Mouse (Mus musculus) v-Abl transformed pro-B cells (cell line): ENCODE measurements around the gene Brinp2.

ENCODE experiments used
- in situ Hi-C, 2 experiments: fragments of 400-800 bp; cut with MboI; formaldehyde crosslinking; loops; one replicate each; pipeline ENCODE4 v1.15.1; 2025; ENCODE audit not compliant: unreplicated experiment in 2 of 2

Brinp2 gene

DNA sequence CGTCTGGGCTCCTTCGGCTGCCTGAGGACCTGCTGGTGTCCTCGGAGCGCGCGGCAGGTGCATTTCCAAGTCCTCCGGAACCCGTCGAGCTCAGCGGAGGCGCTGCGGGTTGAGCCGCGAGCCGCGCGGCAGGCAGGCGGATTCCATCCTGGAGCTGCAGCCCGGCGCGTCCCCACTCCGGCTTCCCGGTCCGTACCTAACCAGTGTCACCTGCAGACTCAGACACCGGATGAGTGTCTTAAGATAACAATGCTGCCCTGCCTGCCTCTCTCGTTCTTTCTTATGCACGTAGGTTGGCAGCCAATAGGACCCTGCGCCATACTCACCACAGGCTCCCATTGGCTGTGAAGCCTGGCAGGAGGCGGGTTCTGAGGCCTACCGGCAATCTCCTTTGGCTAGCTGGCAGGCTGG, at the start of gene Brinp2:
TSS of gene Brinp2 (minus strand) at position 276 of the 411 bp plus-strand sequence.
- in situ Hi-C loops = no loop called here

DNA sequence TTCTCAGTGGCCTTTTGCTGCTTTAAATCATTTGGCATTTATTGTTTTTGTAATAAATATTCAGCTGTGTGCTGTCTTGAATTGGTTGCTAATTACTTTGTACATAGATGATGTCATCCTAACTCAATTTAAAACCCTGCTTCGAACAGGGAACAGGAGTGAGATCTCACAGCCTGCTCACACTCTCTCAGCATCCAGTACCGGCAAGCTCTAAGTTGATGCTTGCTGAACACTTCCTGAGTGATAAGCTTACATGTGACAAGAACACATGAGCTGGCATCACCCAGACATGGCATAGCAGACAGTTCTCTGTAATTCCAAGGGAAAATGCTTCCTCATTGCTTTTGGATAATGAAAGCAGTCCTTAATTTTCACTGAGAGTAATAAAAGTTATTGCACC, 44.8 kb upstream of the Brinp2 start:
- in situ Hi-C loops = no loop called here

DNA sequence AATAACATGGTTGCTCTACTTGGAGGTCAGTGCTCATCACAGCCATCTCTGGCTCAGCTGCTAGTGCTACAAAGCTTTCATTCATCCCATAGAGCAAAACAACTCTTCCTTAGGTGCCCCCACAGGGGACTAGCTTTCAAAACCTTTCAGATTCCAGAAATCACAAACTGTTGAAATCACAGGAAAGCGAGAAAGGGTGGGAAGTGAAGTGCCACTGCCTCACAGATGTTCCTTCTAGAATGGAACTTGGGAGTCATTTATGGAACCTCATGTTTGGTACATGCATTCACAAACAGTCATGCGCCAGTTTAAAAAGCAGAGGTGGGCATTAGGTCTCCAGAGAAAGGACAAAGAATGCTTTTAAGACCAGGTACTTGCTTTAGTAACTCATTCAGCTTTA, 40.9 kb upstream of the Brinp2 start:
- in situ Hi-C loops = no loop called here

DNA sequence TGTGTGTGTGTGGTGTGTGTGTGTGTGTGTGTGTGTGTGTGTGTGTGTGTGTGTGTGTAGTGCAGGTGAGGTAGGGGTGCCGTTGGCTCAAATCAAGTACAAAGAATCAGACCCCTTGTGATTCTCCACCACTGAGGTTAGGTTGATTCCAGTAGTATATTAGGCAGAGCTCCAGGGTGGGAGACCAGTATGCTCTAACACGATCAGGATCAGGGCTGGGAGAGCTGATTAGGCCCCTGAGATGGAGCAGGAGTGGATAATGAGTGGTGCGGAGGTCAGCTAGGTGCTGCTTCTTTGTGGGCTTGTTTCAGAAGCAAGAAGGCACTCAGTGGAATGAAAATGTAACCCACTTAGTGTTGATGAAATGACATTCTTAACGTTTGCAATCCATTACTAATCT, 34.6 kb upstream of the Brinp2 start:
- in situ Hi-C loops = no loop called here

DNA sequence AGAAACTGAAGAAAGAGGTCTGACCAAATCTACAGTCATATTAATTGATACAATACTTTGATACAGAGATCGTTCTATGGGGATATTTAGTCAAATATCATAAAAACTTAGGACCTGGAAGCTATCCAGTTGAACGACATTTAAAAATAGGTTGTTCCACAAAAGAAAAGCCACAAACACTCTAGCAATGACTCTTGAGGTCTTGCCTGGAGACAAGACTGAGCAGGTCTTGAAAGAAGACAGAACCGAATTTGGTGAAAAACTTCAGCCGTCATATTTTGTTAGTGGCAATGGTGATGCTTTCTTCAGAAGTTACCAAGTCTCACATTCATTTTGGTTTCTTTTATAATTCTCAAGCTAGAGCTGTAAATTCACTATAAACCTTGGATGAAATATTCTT, 32.9 kb upstream of the Brinp2 start:
- in situ Hi-C loops = no loop called here

DNA sequence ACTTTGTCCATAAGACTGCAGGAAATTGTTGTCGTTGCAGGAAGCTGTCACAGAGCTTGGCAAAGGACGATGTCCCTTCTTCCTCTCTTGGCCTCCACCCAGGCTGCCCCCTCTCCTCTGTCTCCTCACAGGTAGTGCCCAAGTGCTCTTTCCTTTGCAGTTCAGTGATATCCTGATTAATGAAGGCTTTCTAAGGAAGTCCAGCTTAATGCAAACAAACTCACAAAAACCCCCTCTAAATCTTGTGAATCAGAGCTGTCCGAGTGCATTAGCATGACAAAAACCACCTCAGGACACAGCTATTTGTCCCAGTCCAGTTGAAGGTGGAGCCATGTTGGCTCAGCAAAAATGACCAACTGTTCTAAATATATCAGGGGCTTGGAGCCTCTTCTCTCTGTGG, 30.7 kb upstream of the Brinp2 start:
- in situ Hi-C loops = no loop called here

DNA sequence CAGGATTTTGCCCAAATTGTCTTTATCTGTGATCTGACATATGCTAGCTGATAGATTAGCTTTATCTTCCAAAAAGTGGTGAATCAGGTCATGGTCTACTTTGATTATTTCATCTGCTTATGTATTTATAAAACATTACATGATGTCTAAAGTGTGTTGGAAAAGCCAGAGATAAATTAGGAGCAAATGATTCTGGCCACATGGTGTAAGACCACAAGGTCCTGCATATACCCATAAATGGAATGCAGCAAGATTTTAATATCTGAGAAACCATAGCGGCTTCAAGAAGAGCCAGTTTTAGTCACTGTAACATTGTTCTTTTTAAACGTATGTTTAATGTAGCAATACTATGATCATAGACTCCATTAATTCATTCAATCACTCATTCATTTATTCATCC, 29.2 kb upstream of the Brinp2 start:
- in situ Hi-C loops = no loop called here

DNA sequence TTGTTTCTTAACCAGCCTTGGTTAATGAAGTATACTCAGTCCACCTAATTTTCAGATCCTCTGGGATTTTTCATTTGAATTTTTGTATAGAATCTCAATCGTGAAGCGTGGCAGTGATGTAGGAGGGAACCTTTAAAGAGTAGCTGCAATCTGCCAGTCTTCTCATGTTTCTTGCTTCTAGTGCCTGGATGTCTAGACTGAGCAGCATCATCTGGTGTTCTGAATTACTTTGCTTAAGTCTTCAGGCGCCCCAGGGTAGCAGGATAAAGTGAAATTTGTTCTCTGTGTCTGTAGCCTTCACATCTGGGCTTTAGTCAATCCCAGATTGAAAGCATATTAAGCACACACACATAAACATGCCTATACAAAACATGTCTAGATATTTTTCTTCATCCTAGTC, 27.1 kb upstream of the Brinp2 start:
- in situ Hi-C loops = no loop called here

DNA sequence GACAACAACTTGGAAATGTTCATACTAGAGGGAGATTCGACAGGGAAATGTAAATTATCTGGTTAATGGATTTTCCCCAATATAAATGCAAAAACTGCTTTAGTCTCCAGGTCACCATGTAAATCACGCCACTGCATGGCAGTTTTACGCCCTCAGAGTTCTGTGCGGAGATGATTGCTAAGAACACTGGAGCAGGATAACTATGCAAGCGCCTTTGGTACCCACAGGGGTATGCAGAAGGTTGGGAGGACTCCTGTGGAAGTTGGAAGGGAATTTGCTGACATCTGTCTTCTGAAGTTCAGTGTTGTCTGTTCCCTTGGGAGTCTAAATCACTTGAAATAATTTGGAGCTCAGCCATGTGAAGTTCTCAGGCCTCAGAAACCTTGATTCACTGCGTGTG, 26.2 kb upstream of the Brinp2 start:
- in situ Hi-C loops = no loop called here

DNA sequence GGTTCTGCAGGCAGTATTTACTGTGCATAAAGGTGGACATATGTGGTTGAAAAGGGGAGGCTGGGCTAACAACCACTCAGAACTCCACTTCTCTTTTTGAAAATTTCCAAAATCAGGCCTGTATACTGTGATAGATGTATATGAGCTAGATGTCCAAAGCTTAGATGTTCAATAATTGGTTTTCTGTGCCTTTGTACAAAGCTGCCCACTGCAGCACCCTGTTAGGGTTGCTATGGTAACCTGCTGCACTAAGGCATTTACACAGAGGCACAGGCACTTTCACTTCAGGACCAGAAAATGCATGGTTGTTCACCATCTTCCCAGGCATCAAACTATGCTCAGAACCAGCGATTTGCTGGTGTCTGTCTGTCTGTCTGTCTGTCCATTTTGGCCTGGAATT, 8.3 kb upstream of the Brinp2 start:
- in situ Hi-C loops = no loop called here

DNA sequence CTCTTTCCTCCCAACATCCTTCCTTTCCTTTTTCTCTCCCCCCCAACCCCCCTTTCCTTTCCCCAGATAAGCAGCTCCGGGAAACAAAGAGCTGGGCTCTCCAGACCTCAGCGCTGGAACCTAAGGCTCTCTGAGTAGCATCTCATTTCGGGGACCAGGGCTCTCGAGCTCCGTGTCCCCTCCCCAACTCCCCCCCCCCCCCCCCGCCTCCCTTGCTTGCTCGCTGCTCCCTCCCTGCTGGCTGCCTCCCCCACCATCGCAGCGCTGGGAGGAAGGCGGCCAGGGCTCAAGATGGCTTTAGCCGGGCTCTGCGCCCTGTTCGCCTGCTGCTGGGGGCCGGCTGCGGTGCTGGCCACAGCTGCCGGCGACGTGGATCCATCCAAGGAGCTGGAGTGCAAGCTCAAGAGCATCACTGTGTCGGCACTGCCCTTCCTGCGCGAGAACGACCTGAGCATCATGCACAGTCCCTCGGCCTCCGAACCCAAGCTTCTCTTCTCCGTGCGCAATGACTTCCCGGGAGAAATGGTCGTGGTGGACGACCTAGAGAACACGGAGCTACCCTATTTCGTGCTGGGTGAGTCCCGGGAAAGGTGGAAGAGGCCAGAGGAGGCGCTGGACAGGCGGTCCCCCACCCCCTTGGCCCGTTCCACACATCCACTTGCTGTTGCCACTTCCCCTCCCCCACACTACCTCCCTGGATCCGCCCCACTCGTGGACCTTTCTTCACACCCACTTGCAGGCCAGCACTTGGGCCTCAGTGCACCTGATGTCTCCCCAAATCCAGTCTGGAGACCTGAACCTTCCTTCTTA, 6.4 kb upstream of the Brinp2 start:
- in situ Hi-C loops = no loop called here

DNA sequence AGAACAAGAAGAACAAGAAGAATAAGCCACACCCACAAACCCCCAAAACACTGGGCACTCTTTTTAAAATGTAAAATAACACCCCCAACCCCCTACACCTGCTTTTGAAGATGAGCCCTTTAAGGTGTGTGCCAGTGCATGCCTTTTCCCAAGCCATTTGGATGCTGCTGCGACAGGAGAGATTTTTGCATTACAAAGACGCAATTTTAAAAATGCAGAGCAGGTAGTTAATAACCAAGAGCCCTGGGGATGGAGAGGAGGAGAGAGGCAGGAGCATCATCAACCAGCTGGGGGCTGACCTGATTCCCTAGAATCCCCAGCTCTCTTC, 5.8 kb upstream of the Brinp2 start, which contains the start of gene Astn1:
TSS of gene Astn1 (plus strand) at position 310 of the 328 bp plus-strand sequence.
- in situ Hi-C loops = no loop called here

DNA sequence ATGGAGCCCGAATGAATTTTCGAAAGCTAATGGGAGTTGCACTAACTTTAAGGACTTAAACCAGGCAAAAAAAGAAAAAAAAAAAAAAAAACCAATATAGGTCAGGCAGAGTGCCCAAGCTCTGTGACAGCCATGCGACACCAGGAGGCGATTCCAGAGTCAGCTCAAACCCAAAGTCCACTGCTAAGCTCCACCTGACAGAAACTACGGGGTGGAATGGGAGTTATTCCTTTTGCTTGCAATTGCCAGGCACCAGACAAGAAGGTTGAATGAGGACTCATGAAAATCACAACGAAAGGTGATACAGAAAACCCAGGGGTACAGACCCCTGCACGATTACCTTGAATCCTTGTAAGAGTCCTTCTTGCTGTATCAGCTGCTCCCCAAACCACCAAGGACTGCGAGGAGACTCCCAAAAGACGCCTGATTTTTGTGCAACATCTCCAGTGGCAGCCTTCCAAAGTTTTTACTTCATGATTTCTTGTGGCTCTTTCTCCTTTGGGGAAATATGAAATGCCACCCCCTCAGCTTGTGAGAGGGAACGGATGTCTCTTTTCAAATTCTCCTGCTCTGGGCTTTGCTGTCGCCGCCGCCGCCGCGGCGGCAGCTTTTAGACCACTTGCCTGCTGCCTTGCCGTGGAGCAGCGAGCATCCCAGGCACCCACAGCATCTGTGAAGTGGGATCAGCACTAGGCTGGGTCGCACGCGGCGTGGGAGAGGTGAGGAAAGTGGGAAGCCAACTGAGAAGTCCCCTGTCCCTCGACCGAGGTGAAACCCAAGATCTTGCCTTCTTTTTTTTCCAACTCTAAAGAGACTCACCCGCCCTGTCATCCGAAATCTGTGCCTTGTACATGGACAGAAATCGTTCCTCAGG, 712 bp downstream of the Brinp2 start:
- in situ Hi-C loops = no loop called here

DNA sequence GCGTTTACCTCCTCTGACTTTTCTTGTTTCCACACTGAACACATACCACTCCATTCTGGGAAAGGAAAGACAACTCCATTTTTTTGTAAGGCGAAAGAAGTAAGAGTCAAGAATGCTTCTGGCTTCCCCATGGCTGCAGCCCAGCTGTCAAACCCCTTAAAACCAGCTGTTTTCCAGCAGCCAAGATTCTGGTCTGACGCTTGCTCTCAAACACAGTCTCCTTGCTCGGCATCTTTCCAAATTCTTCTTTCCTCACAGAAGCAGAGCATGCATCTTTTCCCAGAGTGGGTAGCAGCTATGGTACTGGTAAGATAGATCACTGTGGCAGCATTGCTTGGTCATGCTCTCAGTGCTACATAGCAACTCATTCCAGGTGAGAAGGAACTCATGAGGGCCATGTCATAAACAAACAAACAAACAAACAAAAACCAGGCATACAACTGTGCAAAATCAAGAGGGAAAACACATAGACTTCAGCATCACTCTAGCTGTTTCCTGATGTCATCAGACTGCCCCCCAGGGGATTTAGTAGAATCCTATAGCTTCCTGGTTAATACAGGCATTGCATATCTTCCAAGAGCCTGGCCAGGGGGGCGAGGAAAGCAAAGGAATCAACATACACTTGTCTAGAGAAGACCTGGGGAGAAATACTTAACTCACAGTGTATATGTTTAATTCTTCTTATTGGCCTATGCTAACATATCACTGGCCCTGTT, 2.3 kb downstream of the Brinp2 start:
- in situ Hi-C loops = no loop called here

DNA sequence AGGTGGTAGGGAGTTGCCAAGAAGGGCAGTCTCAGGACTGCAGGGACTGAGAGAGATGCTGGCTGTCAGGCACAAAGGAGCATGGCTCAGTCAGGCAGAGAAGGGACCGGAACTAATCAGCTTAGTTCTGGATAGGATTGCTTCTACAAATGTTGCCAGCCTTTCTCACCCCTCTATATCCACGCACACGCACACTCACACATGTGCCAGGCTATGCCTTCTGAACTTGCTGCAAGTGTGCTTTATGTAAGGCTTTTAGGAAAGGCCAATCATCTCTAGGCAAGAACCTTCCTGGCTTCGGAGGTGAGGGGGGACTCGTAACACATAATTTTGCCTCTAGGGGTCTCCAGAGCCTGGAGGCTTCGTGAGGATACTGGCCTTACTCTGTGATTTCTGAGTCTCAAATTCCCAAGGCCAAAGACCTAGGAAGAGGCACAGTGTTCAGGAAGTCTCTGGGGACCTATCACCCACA, 12.8 kb downstream of the Brinp2 start:
- in situ Hi-C loops = no loop called here

DNA sequence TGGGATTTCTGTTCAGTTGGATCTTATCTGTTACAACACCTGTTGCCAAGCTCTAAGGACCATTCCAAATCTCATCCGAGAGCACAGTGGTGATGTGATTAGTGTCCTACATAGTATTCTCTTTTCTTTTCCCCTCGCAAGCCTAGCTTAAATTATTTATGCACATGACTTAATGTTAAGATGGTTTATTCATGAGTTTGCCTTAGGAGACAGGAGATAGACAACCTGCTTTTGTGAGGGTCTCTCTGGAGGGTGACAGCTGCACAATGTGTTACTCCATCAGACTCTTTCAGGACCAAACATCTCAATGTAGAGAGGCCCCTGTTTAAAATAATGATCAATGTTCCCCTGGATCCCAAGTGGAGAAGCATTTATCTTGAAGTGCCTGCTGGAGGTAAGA, 27.3 kb downstream of the Brinp2 start:
- in situ Hi-C loops = no loop called here

DNA sequence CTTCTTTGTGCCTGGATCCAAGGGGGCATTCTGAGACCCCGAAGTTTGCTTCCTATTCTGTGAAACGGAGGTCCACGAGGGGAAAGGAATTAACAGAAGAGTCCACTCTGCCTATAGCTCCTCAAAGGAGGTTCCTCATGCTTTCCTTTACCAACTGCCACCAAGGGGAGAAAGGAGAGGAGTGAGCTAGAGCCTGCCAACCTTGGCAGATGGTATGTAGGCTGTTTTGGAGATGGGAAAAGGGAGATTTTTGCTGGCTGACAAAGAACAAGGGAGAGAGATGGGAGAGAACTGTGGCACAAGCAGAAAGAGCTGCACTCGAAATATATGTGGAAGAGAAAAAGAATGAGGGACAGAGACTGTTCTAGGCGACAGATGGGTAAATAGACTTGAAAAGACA, 28.0 kb downstream of the Brinp2 start:
- in situ Hi-C loops = no loop called here

DNA sequence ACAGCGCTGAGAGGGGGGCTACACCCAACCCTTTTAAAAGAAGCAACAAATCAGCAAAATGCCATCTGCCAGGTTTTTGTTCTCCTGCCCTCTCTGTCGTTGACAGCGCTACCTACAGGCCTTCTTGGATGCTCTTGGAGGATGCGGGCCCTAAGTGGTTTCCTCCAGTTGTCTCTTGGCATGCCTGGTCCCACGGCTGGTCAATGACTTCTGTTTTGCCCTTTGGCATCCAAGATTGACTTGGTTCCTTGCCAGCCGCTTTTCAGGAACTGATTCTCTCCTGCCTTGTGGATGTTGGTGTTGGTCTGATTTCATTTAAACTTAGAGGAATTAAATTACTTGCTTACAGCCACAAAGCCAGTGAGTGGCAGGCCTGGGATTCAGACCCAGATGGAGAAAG, 32.8 kb downstream of the Brinp2 start:
- in situ Hi-C loops = no loop called here

DNA sequence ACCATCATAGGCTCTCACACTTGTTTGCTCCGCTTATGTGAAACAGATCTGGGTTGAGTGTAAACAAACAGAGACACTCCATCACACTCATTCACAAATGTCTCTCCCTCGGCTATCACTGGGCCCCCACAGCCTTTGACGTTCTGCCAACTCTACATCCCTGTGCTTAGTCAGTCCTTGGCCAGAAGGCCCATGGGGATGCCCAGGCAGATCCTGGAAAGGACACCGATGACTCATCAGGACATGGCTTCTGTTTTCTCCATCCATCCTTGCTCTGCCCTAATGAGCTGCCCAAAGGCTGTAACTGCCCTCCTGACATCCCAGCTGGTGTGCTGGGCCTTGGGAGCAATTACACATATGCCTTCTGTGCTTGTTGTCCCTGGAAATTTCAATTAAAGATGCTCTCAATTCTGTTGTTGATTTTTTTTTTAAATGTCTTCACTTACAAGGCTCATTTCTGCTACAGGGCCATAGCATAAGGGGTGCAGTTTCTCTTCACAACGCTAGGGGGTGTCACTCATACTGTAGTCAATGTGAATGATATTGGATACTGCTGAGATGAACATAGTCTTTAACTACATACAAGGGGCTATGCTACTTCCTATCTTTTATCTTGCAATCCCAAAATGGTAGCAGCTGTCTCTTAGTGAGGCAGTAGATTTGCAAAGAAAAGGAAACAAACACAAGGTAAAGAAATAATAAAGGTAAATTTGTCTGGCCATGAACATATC, 45.5 kb downstream of the Brinp2 start:
- in situ Hi-C loops = no loop called here

DNA sequence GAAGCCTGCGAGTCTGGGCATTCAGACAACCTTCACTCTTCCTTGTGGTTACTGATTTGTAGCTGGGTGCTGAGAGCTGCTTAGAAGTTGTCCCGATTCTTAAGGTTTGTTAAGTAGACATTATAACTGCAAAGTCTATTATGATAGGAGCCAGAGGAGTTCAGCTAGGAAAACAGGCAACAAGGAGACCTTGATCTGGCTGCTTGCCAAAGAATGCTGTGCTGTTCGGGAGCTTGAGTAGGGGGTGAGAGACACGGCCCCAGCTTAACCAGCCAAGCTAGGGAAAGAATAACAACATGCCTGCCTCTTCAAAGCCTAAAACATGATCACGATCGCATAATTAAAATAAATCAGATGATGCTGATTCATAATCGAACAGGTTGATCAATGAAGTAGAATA, 59.1 kb downstream of the Brinp2 start:
- in situ Hi-C loops = no loop called here
